Comparison of ENCODE assay signal across 33 mouse cellular contexts in the genomic region with DNA sequence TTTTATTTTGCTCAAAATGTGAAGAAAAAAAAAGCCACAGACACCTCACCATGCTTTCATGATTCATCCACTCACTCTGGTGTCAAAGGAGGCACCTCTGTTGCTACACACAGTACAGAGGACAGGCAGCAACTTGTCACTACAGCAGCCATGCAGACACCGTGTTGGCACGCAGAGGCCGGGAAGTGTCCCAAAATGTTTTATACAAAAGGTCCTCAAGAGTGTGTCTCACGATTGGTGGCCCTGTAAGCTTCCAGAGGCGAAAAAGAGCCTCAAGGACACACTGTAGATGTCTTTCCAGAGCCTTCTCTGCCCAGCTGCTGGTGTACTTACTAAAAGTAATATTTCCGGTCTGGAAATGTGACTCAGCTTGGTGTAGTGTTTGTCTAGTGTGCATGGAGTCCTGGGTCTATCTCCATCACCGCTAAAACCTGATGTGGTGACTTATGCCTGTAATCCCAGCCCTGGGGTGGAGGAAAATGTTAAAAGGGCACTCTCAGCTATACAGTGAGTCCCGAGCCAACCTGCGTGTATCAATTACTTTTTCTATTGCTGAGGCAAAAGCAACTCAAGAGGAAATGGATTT. TPM values are rescaled to one million over a fixed set of nuclear protein-coding genes. Genes with fewer than 3 reads are reported as not detected.
DNase-seq lines count a peak whose midpoint lies in the region; ATAC-seq and TF ChIP-seq lines count a peak whose summit lies in the region.
"Had no signal": no experiment of that assay in that cellular context is flagged by ENCODE, and none has a peak within 500 bp of the region (broad histone marks: within the 10 kb centered on the region; RNA-seq: fewer than 3 reads in every experiment).

No protein-coding gene starts in this region.

- ATAC-seq in stomach, postnatal 0 days (ENCODE audit: low FRiP score, low TSS enrichment): peak; percentile 82
- ATAC-seq: forebrain, embryonic 16.5 days; intestine, embryonic 16.5 days; midbrain, embryonic 13.5 days; Patski had no signal

- no peak for TF ChIP-seq CTCF in gastrocnemius, adult 2 months (IDR thresholded peaks at IDR 0.05)
- no peak for TF ChIP-seq CTCF in stomach, postnatal 0 days (IDR thresholded peaks at IDR 0.05; ENCODE audit: low read depth)

- DNase-seq in adrenal gland, adult (ENCODE audit: inconsistent age in 2 of 2, low spot score in 1 of 2): peak; percentile 63 to 80
- no peak for DNase-seq in adrenal gland, postnatal 25 days
- peak; percentile 7 for DNase-seq in gastrocnemius, adult 2 months
- DNase-seq in gastrocnemius, postnatal 4 days (ENCODE audit: low spot score in 2 of 2): no peak
- peak; percentile 43 for DNase-seq in testis, postnatal 10 days (ENCODE audit: low spot score)
- DNase-seq in testis, postnatal 14 days (ENCODE audit: low spot score): no peak
- no peak for DNase-seq in stomach, postnatal 0 days (ENCODE audit: low spot score)
- no peak for DNase-seq in thymus, postnatal 4 days
- DNase-seq: cerebellum, adult 8-10 months; cerebellum, postnatal 25 days; heart, postnatal 36 days; kidney, adult 9 months; kidney, postnatal 10 days; right cerebral cortex, postnatal 4 days had no signal

- TF ChIP-seq EP300 in stomach, postnatal 0 days (optimal IDR thresholded peaks at IDR 0.05): no peak

- no peaks in the 10 kb centered on the region for H3K9me3 ChIP-seq in stomach, postnatal 0 days (ENCODE audit: control insufficient read depth, low read length)
- H3K9me3 ChIP-seq: hindbrain, embryonic 13.5 days; midbrain, embryonic 13.5 days; neural tube, embryonic 13.5 days had no signal

- no peak overlapping the region for H3K9ac ChIP-seq in stomach, postnatal 0 days (ENCODE audit: low read length)
- H3K9ac ChIP-seq: hindbrain, embryonic 13.5 days; midbrain, embryonic 13.5 days; neural tube, embryonic 13.5 days had no signal

- intact Hi-C loops in gastrocnemius, adult 2 months (cut with DNase I): no loop called here

- no peaks in the 10 kb centered on the region for H3K36me3 ChIP-seq in stomach, postnatal 0 days (ENCODE audit: control insufficient read depth, insufficient read depth, low read length)
- H3K36me3 ChIP-seq: hindbrain, embryonic 13.5 days; midbrain, embryonic 13.5 days; neural tube, embryonic 13.5 days had no signal

- no peak overlapping the region for H3K4me3 ChIP-seq in gastrocnemius, adult 2 months
- H3K4me3 ChIP-seq in stomach, postnatal 0 days (ENCODE audit: low read depth, low read length): no peak overlapping the region
- H3K4me3 ChIP-seq: erythroblast, embryonic 14.5 days; hindbrain, embryonic 13.5 days; midbrain, embryonic 13.5 days; neural tube, embryonic 13.5 days had no signal

- H3K27me3 ChIP-seq in stomach, postnatal 0 days (ENCODE audit: control insufficient read depth, insufficient read depth, low read length): no peaks in the 10 kb centered on the region
- H3K27me3 ChIP-seq: hindbrain, embryonic 13.5 days; midbrain, embryonic 13.5 days; neural tube, embryonic 13.5 days; Patski had no signal

- 53% methylated on average over 9 of the region's 9 CpGs for WGBS in stomach, postnatal 0 days

- no peak overlapping the region for H3K27ac ChIP-seq in gastrocnemius, adult 2 months
- H3K27ac ChIP-seq in stomach, postnatal 0 days (replicated peaks): peak overlapping the region; percentile 81
- H3K27ac ChIP-seq: hindbrain, embryonic 13.5 days; macrophage; midbrain, embryonic 13.5 days; neural tube, embryonic 13.5 days had no signal

- no peak overlapping the region; the same call in 1 of the 2 replicates for H3K4me2 ChIP-seq in stomach, postnatal 0 days (replicated peaks; ENCODE audit: low read depth)
- H3K4me2 ChIP-seq: heart, embryonic 11.5 days; hindbrain, embryonic 13.5 days; midbrain, embryonic 13.5 days; neural tube, embryonic 13.5 days had no signal

- H3K4me1 ChIP-seq in stomach, postnatal 0 days (replicated peaks; ENCODE audit: control insufficient read depth, insufficient read depth): no peaks in the 10 kb centered on the region
- H3K4me1 ChIP-seq: hindbrain, embryonic 13.5 days; midbrain, embryonic 13.5 days; neural tube, embryonic 13.5 days had no signal

RNA-seq across cellular contexts. Expression of a gene that starts 9.5 kb away (rescaled TPM):
- not detected in 2 replicates for total RNA-seq in adrenal gland, postnatal 25 days (2021)
- not detected for total RNA-seq in gastrocnemius, adult 2 months (2021)
- not detected for total RNA-seq in gastrocnemius, postnatal 4 days (2021)
- 0.69 and 0.90 TPM in 2 replicates for polyA plus RNA-seq in stomach, postnatal 0 days (2015; fragmentation: Nextera tagmentation; extraction: Ambion mirVana)
- total RNA-seq: gastrocnemius, adult 8-10 months; granulocyte monocyte progenitor cell, adult 5-6 weeks; heart, postnatal 36 days; left cerebral cortex, postnatal 10 days; megakaryocyte-erythroid progenitor cell, adult 5-6 weeks; MEL had no signal
- polyA plus RNA-seq: embryonic facial prominence, embryonic 11.5 days; erythroblast, embryonic 14.5 days; forebrain, embryonic 11.5 days; forebrain, embryonic 16.5 days; heart, embryonic 11.5 days; hindbrain, embryonic 13.5 days; limb, embryonic 11.5 days; liver, embryonic 16.5 days; macrophage; neural tube, embryonic 13.5 days had no signal

RNA-seq across cellular contexts. Expression of a gene that starts 11.3 kb away (rescaled TPM):
- not detected in 2 replicates for total RNA-seq in adrenal gland, postnatal 25 days (2021)
- not detected for total RNA-seq in gastrocnemius, adult 2 months (2021)
- total RNA-seq in gastrocnemius, postnatal 4 days (2021): not detected
- 1.8 and 2.3 TPM in 2 replicates for polyA plus RNA-seq in stomach, postnatal 0 days (2015; fragmentation: Nextera tagmentation; extraction: Ambion mirVana)
- total RNA-seq: gastrocnemius, adult 8-10 months; granulocyte monocyte progenitor cell, adult 5-6 weeks; heart, postnatal 36 days; liver, adult 2 months; megakaryocyte-erythroid progenitor cell, adult 5-6 weeks; MEL had no signal
- polyA plus RNA-seq: erythroblast, embryonic 14.5 days; forebrain, embryonic 11.5 days; forebrain, embryonic 16.5 days; heart, embryonic 11.5 days; liver, embryonic 16.5 days; macrophage; midbrain, embryonic 13.5 days; neural tube, embryonic 13.5 days had no signal

RNA-seq across cellular contexts. Expression of a gene that starts 15.8 kb away (rescaled TPM):
- 0.36 TPM in 1 of 2 replicates, not detected in the other for total RNA-seq in adrenal gland, postnatal 25 days (2021)
- total RNA-seq in gastrocnemius, adult 2 months (2021): under 1 TPM in 1 of 2 experiments, not detected in 1; 0.20 TPM
- total RNA-seq in gastrocnemius, postnatal 4 days (2021): under 1 TPM; 0.34 to 0.36 TPM
- 0.08 TPM in 2 replicates for polyA plus RNA-seq in stomach, postnatal 0 days (2015; fragmentation: Nextera tagmentation; extraction: Ambion mirVana)
- total RNA-seq: gastrocnemius, adult 8-10 months; granulocyte monocyte progenitor cell, adult 5-6 weeks; left cerebral cortex, postnatal 10 days; megakaryocyte-erythroid progenitor cell, adult 5-6 weeks; MEL had no signal
- polyA plus RNA-seq: erythroblast, embryonic 14.5 days; forebrain, embryonic 11.5 days; forebrain, embryonic 16.5 days; hindbrain, embryonic 13.5 days; limb, embryonic 11.5 days; macrophage had no signal

RNA-seq across cellular contexts. Expression of a gene that starts 21.5 kb away (rescaled TPM):
- total RNA-seq in adrenal gland, postnatal 25 days (2021): 21.3 and 23.3 TPM in 2 replicates
- 1 to 10 TPM; 5.7 to 8.0 TPM for total RNA-seq in gastrocnemius, adult 2 months (2021)
- total RNA-seq in gastrocnemius, postnatal 4 days (2021): 10 to 100 TPM; 23.0 to 25.6 TPM
- 5.4 and 6.3 TPM in 2 replicates for polyA plus RNA-seq in stomach, postnatal 0 days (2015; fragmentation: Nextera tagmentation; extraction: Ambion mirVana)
- total RNA-seq: megakaryocyte-erythroid progenitor cell, adult 5-6 weeks had no signal

RNA-seq across cellular contexts. Expression of a gene that starts 34.0 kb away (rescaled TPM):
- 3.5 and 4.3 TPM in 2 replicates for total RNA-seq in adrenal gland, postnatal 25 days (2021)
- 10 to 100 TPM; 18.7 to 44.9 TPM for total RNA-seq in gastrocnemius, adult 2 months (2021)
- total RNA-seq in gastrocnemius, postnatal 4 days (2021): 100 to 1,000 TPM; 170 to 187 TPM
- 4.6 and 5.5 TPM in 2 replicates for polyA plus RNA-seq in stomach, postnatal 0 days (2015; fragmentation: Nextera tagmentation; extraction: Ambion mirVana)
- total RNA-seq: megakaryocyte-erythroid progenitor cell, adult 5-6 weeks; MEL had no signal
- polyA plus RNA-seq: erythroblast, embryonic 14.5 days; macrophage had no signal

Comparison
In these comparisons a context has a peak if more than half of its experiments do, and no peak if none do; other contexts are left out.
1. DNase-seq: peak in adrenal gland, adult (2 of 2), gastrocnemius, adult 2 months (single experiment) and testis, postnatal 10 days (single experiment); none in adrenal gland, postnatal 25 days (single experiment), gastrocnemius, postnatal 4 days (0 of 2), testis, postnatal 14 days (single experiment), stomach, postnatal 0 days (single experiment) and thymus, postnatal 4 days (single experiment).